Mouse (Mus musculus): ENCODE data around the gene Zscan21.
A peak's percentile ranks its signal among the peaks of the same experiment; 100 is the strongest.

The Zscan21 gene

GRCm38 (mm10) chr5:138118041-138118440 is 1.3 kb downstream of the Zscan21 start:
- no peak for DNase-seq (ENCODE audit: low spot score)

GRCm38 (mm10) chr5:138132425-138133064 is 15.8 kb downstream of the Zscan21 start:
- DNase-seq (ENCODE audit: low spot score), result no peak

- no peak for DNase-seq (ENCODE audit: low spot score)
Measured at GRCm38 (mm10) chr5:138137257-138137656, 20.6 kb downstream of the Zscan21 start.

- no peak for DNase-seq (ENCODE audit: low spot score)
Measured at GRCm38 (mm10) chr5:138137935-138138549, 21.3 kb downstream of the Zscan21 start.

- no peak for DNase-seq (ENCODE audit: low spot score)
Measured at GRCm38 (mm10) chr5:138138585-138138984, 21.9 kb downstream of the Zscan21 start.

- no peak for DNase-seq (ENCODE audit: low spot score)
Measured at GRCm38 (mm10) chr5:138154390-138154789, 37.7 kb downstream of the Zscan21 start.

- DNase-seq (ENCODE audit: low spot score), result peak; percentile 93
Measured at GRCm38 (mm10) chr5:138155443-138155976, 38.8 kb downstream of the Zscan21 start, which contains the start of gene Zfp113. Zfp113 (minus strand) TSS chr5:138155744.

- no peak for DNase-seq (ENCODE audit: low spot score)
Measured at GRCm38 (mm10) chr5:138160224-138160762, 43.6 kb downstream of the Zscan21 start.

- peak; percentile 81 for DNase-seq (ENCODE audit: low spot score)
Measured at GRCm38 (mm10) chr5:138160842-138161665, 44.4 kb downstream of the Zscan21 start, which contains the start of gene Cops6. Cops6 (plus strand) TSS chr5:138161071.

GRCm38 (mm10) chr5:138163046-138163445 is 46.3 kb downstream of the Zscan21 start:
- DNase-seq (ENCODE audit: low spot score), result no peak

- DNase-seq (ENCODE audit: low spot score), result no peak
Measured at GRCm38 (mm10) chr5:138163610-138164009, 46.9 kb downstream of the Zscan21 start.

- DNase-seq (ENCODE audit: low spot score), result no peak
Measured at GRCm38 (mm10) chr5:138165594-138165993, 48.9 kb downstream of the Zscan21 start.

- peak; percentile 94 for DNase-seq (ENCODE audit: low spot score)
Measured at GRCm38 (mm10) chr5:138170936-138171561, 54.3 kb downstream of the Zscan21 start.

- peak; percentile 94 for DNase-seq (ENCODE audit: low spot score)
Measured at GRCm38 (mm10) chr5:138171695-138172491, 55.2 kb downstream of the Zscan21 start, which contains the start of the genes Ap4m1 and Mcm7. Ap4m1 (plus strand) TSS chr5:138172002. Mcm7 (minus strand) TSS chr5:138172422.

GRCm38 (mm10) chr5:138173217-138173616 is 56.5 kb downstream of the Zscan21 start:
- DNase-seq (ENCODE audit: low spot score), result no peak
